Mouse (Mus musculus) stomach, postnatal 0 days (tissue): ENCODE data around the gene Afap1l2. TPM values are rescaled to one million over a fixed set of nuclear protein-coding genes. Genes with fewer than 3 reads are reported as not detected.

Source experiments
- ATAC-seq: fragments of 200-750 bp; cut with Nextera tagmentation; 2 replicates; pipeline ENCODE4 v1.8.0; 2017; ENCODE audit not compliant: low FRiP score, low TSS enrichment
- DNase-seq: peaks from one replicate; pipeline ENCODE4 v3.0.0-alpha.2; 2016; ENCODE audit warnings: low spot score
- H3K27ac ChIP-seq: fragments of 300-500 bp; sonication (generic); replicated peaks from 2 replicates; pipeline ENCODE4 v1.5.1; 2014; ENCODE audit warnings: mild to moderate bottlenecking, control low read depth
- H3K27me3 ChIP-seq: fragments of 300-500 bp; sonication (generic); 2 replicates; pipeline ENCODE4 v1.6.1; 2014; ENCODE audit warnings: low read length; ENCODE audit not compliant: control insufficient read depth, insufficient read depth
- H3K36me3 ChIP-seq: fragments of 300-500 bp; sonication (generic); 2 replicates; pipeline ENCODE4 v1.6.1; 2014; ENCODE audit warnings: low read length, mixed read lengths; ENCODE audit not compliant: control insufficient read depth, insufficient read depth
- H3K4me1 ChIP-seq: fragments of 300-500 bp; sonication (generic); replicated peaks from 2 replicates; pipeline ENCODE4 v1.6.1; 2014; ENCODE audit warnings: antibody characterized with exemption; ENCODE audit not compliant: control insufficient read depth, insufficient read depth
- H3K4me2 ChIP-seq: fragments of 300-500 bp; sonication (generic); replicated peaks from 2 replicates; pipeline ENCODE4 v1.6.1; 2014; ENCODE audit warnings: low read depth, mild to moderate bottlenecking, control low read depth, moderate library complexity
- H3K4me3 ChIP-seq: fragments of 300-500 bp; sonication (generic); 2 replicates; pipeline ENCODE4 v1.5.1; 2014; ENCODE audit warnings: low read depth, low read length, control low read depth
- H3K9ac ChIP-seq: fragments of 300-500 bp; sonication (generic); 2 replicates; pipeline ENCODE4 v1.6.1; 2014; ENCODE audit warnings: mild to moderate bottlenecking, low read length, control low read depth, mixed read lengths
- H3K9me3 ChIP-seq: fragments of 300-500 bp; sonication (generic); 2 replicates; pipeline ENCODE4 v1.6.1; 2016; ENCODE audit warnings: low read length; ENCODE audit not compliant: control insufficient read depth
- CTCF ChIP-seq: IDR thresholded peaks from 2 replicates; pipeline ENCODE4 v1.5.1; 2016; ENCODE audit warnings: antibody characterized with exemption, low read depth, mild to moderate bottlenecking, moderate library complexity
- EP300 ChIP-seq: optimal IDR thresholded peaks from 2 replicates; pipeline ENCODE3; 2016; ENCODE audit warnings: antibody characterized with exemption
- WGBS: fragments of 180-500 bp; shearing (Covaris S2); extraction: QIAGEN DNeasy Blood & Tissue Kit; methylation state at CpG from one replicate; pipeline ENCODE4 v1.1.7; 2014; 5-methylcytosine and 5-hydroxymethylcytosine counted together
- polyA plus RNA-seq: library from polyadenylated mRNA; unstranded; fragments of >200 nt; fragmentation: Nextera tagmentation; extraction: Ambion mirVana; gene quantifications from 2 replicates; pipeline ENCODE4 v1.2.1, GENCODE M21; 2015

Afap1l2 gene
- polyA plus RNA-seq, 1 experiment from 2014 or later = 9.0 TPM

GRCm38 (mm10) chr19:57049592-57050090 is 41.6 kb upstream of the Afap1l2 start:
- no peaks in the 10 kb centered on the region for H3K4me1 ChIP-seq
- no peaks in the 10 kb centered on the region for H3K27me3 ChIP-seq
- no peak for ATAC-seq
- WGBS = 80% methylated on average over 16 of the region's 16 CpGs
- H3K4me3 ChIP-seq = no peak overlapping the region
- H3K9ac ChIP-seq = no peak overlapping the region
- H3K4me2 ChIP-seq = no peak overlapping the region
- no peak overlapping the region for H3K27ac ChIP-seq
- DNase-seq = no peak
- no peak for TF ChIP-seq CTCF
- no peak for TF ChIP-seq EP300
- no peaks in the 10 kb centered on the region for H3K9me3 ChIP-seq
- peaks cover 3% of the 10 kb centered on the region for H3K36me3 ChIP-seq

- Histone ChIP-seq H3K27ac (no peak overlapping the region), H3K4me3 (no peak overlapping the region), H3K4me1 (no peaks in the 10 kb centered on the region), H3K9ac (no peak overlapping the region), H3K36me3 (no peaks in the 10 kb centered on the region; the same call in 1 of the 2 replicates), H3K9me3 (no peaks in the 10 kb centered on the region), H3K27me3 (no peaks in the 10 kb centered on the region), H3K4me2 (no peak overlapping the region)
- TF ChIP-seq CTCF (no peak), EP300 (no peak)
- 56% methylated on average over 9 of the region's 9 CpGs for WGBS
- DNase-seq (no peak), ATAC-seq (no peak)
These were observed 39.8 kb upstream of the Afap1l2 start for GRCm38 (mm10) chr19:57047671-57048320.

GRCm38 (mm10) chr19:57039258-57039657 is 31.2 kb upstream of the Afap1l2 start:
- DNase-seq (no peak), ATAC-seq (no peak)
- no peaks in the 10 kb centered on the region for H3K9me3 ChIP-seq
- H3K27ac ChIP-seq = no peak overlapping the region
- no peak for TF ChIP-seq EP300
- peak; percentile 79 for TF ChIP-seq CTCF
- H3K36me3 ChIP-seq = peaks cover 6% of the 10 kb centered on the region; the same call in 1 of the 2 replicates
- no peaks in the 10 kb centered on the region for H3K27me3 ChIP-seq
- no peak overlapping the region for H3K4me2 ChIP-seq
- no peaks in the 10 kb centered on the region for H3K4me1 ChIP-seq
- no peak overlapping the region for H3K9ac ChIP-seq
- no peak overlapping the region for H3K4me3 ChIP-seq
- WGBS = 66% methylated on average over 6 of the region's 6 CpGs

- Histone ChIP-seq H3K9ac (no peak overlapping the region), H3K4me3 (no peak overlapping the region), H3K4me2 (no peak overlapping the region), H3K9me3 (no peaks in the 10 kb centered on the region), H3K4me1 (no peaks in the 10 kb centered on the region), H3K27me3 (no peaks in the 10 kb centered on the region), H3K36me3 (peaks cover 6% of the 10 kb centered on the region; the same call in 1 of the 2 replicates), H3K27ac (no peak overlapping the region)
- ATAC-seq = no peak
- 86% methylated on average over 15 of the region's 15 CpGs for WGBS
- TF ChIP-seq CTCF (no peak), EP300 (no peak)
- no peak for DNase-seq
These were observed 28.8 kb upstream of the Afap1l2 start for GRCm38 (mm10) chr19:57036860-57037259.

- WGBS = 71% methylated on average over 4 of the region's 4 CpGs
- Histone ChIP-seq H3K4me2 (no peak overlapping the region), H3K4me1 (no peaks in the 10 kb centered on the region; the same call in 1 of the 2 replicates), H3K9ac (no peak overlapping the region), H3K9me3 (0 out of 2 replicates have a peak, but pooled peaks cover 3% of the 10 kb centered on the region), H3K4me3 (no peak overlapping the region), H3K27ac (no peak overlapping the region), H3K27me3 (no peaks in the 10 kb centered on the region), H3K36me3 (0 out of 2 replicates have a peak, but pooled peaks cover 6% of the 10 kb centered on the region)
- TF ChIP-seq CTCF (peak; percentile 88), EP300 (no peak)
- ATAC-seq (no peak), DNase-seq (peak; percentile 70)
These were observed 23.6 kb upstream of the Afap1l2 start for GRCm38 (mm10) chr19:57031582-57031981.

GRCm38 (mm10) chr19:57029461-57029860 is 21.4 kb upstream of the Afap1l2 start:
- no peak for TF ChIP-seq EP300
- no peak for TF ChIP-seq CTCF
- Histone ChIP-seq H3K9ac (no peak overlapping the region), H3K36me3 (no peaks in the 10 kb centered on the region), H3K4me2 (no peak overlapping the region), H3K4me3 (no peak overlapping the region), H3K9me3 (0 out of 2 replicates have a peak, but pooled peaks cover 3% of the 10 kb centered on the region), H3K27me3 (no peaks in the 10 kb centered on the region), H3K27ac (no peak overlapping the region; the same call in 1 of the 2 replicates), H3K4me1 (no peaks in the 10 kb centered on the region; the same call in 1 of the 2 replicates)
- ATAC-seq = no peak
- WGBS = 84% methylated on average over 6 of the region's 6 CpGs
- no peak for DNase-seq
